Mouse (Mus musculus): Measurements from ENCODE around the gene Ush1g. TPM values are rescaled to one million over a fixed set of nuclear protein-coding genes. Genes with fewer than 3 reads are reported as not detected.

The Ush1g gene
- total RNA-seq (2022): under 1 TPM; 0.36 to 0.95 (median 0.59) TPM

GRCm38 (mm10) chr11:115321906-115322693 lies at the start of gene Ush1g:
TSS of gene Ush1g (minus strand) at chr11:115322041.
- no peak for DNase-seq (ENCODE audit: low spot score in 2 of 2)

DNA sequence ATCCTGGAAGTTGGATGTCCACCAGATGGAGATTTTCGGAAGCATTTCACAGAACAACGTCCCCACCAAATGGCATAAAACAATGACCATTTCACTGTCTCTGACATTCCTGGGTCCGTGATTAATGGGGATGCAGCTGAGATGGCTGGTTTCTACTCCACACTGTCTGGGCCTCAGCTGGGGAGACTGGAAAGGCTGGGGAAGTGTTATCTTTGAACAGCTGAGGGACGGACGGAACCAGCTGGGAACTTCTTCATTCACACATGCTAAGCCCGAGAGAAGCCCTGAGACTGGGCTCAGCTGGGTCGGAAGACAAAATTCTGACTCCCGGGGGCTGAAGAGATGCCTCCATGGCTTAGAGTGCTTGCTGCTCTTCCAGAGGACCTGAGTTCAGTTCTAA lies 49.5 kb upstream of the Ush1g start:
- DNase-seq (ENCODE audit: low spot score in 2 of 2): no peak

DNA sequence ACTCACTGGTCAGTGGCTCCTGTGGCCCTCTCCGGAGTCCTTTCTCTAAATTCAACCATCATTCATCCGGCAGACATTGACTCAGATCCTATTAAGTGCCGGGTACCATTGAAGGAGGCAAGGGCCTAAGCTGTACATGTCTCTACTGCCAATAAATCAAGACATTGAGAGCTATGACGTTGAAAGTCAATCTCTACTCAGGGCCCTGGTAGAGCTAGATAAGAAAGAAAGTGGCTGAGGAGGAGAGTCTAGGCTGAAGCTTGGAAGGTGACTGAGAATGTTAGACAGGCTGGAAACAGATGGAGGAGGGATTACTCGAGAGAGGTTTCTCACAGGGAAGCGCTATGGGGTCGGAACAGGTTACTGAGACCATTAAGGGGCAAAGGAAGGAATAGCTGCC lies 48.5 kb upstream of the Ush1g start:
- DNase-seq (ENCODE audit: low spot score in 2 of 2): no peak

GRCm38 (mm10) chr11:115367395-115367944 lies 45.6 kb upstream of the Ush1g start, which contains the start of gene Hid1:
TSS of gene Hid1 (minus strand) at chr11:115367756.
- peak; percentile 83 to 88 for DNase-seq (ENCODE audit: low spot score in 2 of 2)

DNA sequence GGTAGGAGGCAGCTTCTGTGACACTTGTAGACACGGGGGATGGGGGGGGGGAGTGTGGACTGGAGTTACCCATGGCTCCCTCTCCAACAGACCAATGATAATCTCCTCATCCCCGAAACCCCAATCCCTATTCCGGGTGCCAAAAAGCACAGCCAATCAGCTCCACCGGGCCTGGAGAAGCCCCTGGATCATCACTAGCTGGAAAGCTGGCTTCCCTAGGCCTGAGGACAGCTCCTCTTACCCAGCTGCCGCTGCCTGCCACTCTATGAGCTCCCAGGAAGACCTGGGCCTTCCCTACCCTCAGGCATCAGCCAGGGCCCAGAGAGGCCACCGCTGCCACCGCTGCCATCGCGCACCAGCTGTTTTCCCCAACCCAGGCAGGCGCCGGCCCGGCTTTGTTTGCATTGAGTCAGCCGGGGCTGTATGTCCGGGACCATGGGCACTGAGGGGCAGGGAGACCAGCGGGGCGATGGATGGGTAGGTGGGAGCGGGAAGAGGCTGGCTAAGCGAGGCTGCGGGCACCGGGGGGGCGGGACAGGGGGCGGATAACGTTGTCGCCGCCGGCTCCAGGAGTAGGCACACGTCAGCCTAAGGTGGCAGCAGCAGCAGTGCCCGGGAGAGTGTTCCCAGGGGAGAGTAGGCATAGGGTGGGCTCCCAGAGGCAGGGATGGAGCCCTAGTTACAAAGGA lies 45.0 kb upstream of the Ush1g start:
- DNase-seq (ENCODE audit: low spot score in 2 of 2): peak; percentile 64 to 67

- DNase-seq (ENCODE audit: low spot score in 2 of 2): peak in 1 of 2 experiments; percentile 29
Observed at GRCm38 (mm10) chr11:115366039-115366705, 44.3 kb upstream of the Ush1g start.

GRCm38 (mm10) chr11:115364136-115364535 lies 42.3 kb upstream of the Ush1g start:
- no peak for DNase-seq (ENCODE audit: low spot score in 2 of 2)

DNA sequence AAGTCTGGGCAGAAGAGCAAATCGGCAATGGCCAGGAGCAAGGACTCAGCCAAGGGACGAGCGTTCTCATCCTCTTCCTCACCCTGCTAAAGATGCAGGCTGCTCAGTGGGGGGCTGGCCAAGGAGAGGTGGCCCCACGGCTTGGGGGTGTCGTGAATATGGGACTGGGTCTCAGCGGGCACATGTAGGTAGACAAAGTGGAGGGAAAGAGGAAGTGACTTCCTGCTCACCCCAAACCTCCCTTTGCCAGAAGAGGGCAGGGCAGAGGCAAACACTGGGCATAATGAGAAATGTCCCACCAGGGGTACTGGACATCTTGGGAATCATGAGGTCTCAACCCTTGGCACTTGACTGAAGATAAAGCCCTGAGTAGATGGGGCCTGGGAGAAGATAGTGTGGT lies 37.9 kb upstream of the Ush1g start:
- DNase-seq (ENCODE audit: low spot score in 2 of 2): no peak

GRCm38 (mm10) chr11:115359293-115359692 lies 37.5 kb upstream of the Ush1g start:
- DNase-seq (ENCODE audit: low spot score in 2 of 2): no peak

GRCm38 (mm10) chr11:115358468-115358867 lies 36.6 kb upstream of the Ush1g start:
- peak in 1 of 2 experiments; percentile 75 for DNase-seq (ENCODE audit: low spot score in 2 of 2)

- DNase-seq (ENCODE audit: low spot score in 2 of 2): peak in 1 of 2 experiments; percentile 61
Observed at GRCm38 (mm10) chr11:115354183-115354582, 32.3 kb upstream of the Ush1g start.

GRCm38 (mm10) chr11:115353375-115353774 lies 31.5 kb upstream of the Ush1g start:
- no peak for DNase-seq (ENCODE audit: low spot score in 2 of 2)

GRCm38 (mm10) chr11:115349976-115350375 lies 28.1 kb upstream of the Ush1g start:
- no peak for DNase-seq (ENCODE audit: low spot score in 2 of 2)

- DNase-seq (ENCODE audit: low spot score in 2 of 2): no peak
Observed at GRCm38 (mm10) chr11:115348681-115349248, 26.9 kb upstream of the Ush1g start.

GRCm38 (mm10) chr11:115345515-115345914 lies 23.7 kb upstream of the Ush1g start:
- DNase-seq (ENCODE audit: low spot score in 2 of 2): no peak

GRCm38 (mm10) chr11:115344967-115345366 lies 23.1 kb upstream of the Ush1g start:
- DNase-seq (ENCODE audit: low spot score in 2 of 2): no peak

DNA sequence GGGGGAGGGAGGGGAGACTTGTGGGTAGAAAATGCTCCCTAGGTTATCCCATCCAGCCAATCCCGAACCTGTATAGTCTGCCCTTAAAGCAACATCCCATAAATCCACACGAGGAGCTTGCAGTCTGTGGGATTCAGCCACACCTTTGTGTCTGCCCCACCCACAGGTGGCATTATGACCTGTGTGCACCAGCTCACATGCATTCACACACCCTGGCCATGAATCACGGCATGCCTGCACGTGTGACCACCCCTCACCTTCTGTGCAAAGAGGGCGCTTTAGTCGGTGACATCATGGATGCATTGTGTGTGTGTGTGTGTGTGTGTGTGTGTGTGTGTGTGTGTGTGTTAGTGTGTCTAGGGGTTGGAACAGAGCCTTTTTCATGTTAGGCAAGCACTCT lies 20.0 kb upstream of the Ush1g start:
- no peak for DNase-seq (ENCODE audit: low spot score in 2 of 2)

DNA sequence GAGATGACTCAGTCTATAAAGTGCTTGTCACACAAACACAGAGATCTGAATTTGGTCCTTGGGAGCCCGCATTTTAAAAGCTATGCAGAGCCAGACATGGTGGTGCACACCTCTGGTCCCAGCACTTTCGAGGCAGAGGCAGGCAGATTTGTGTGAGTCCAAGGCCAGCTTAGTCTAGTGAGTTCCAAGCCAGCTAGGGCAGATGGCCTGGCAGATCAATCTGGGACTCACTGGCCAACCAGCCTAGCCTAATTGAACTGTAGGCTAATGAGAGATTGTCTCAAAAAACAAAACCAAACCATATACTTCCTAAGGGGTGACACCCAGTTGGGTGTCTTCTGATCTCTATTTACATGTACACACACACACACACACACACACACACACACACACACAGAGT lies 19.4 kb upstream of the Ush1g start:
- no peak for DNase-seq (ENCODE audit: low spot score in 2 of 2)

- no peak for DNase-seq (ENCODE audit: low spot score in 2 of 2)
Observed at GRCm38 (mm10) chr11:115337826-115338225, 16.0 kb upstream of the Ush1g start.

- no peak for DNase-seq (ENCODE audit: low spot score in 2 of 2)
Observed at GRCm38 (mm10) chr11:115337350-115337749, 15.5 kb upstream of the Ush1g start.

- no peak for DNase-seq (ENCODE audit: low spot score in 2 of 2)
Observed at GRCm38 (mm10) chr11:115336115-115336514, 14.3 kb upstream of the Ush1g start.

Measured in layer of hippocampus, adult 8-10 months (tissue).